Mouse (Mus musculus): ENCODE data around the gene Acp4.
"Not testable (repeated sequence)": the region's sequence is repeated elsewhere in the genome, so short reads cannot be mapped to it uniquely, and the experiment has no call there.

Gene Acp4

DNA sequence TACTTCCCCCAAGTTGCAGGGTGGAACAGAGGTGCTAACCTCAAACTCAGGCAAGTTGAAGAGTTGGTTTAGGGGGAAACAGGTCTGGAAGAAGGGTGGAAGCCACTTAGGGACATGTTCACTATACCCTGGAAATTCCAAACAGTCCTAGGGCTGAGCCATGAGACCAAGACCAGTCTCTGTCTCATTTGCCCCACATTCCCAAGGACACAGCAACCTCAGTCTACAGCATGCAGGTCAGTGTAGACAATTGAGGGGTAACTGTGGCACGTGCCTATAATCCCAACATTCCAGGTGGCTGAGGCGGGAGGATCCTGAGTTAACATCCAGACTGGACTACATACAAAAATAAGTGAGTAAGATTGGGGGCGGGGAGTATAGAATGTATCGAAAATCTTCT, 7.9 kb downstream of the Acp4 start:
- peaks cover 5% of the 10 kb centered on the region for H3K36me3 ChIP-seq (ENCODE audit: control insufficient read depth, insufficient read depth, low read length, poor library complexity, severe bottlenecking)
- no peaks in the 10 kb centered on the region for H3K27me3 ChIP-seq (ENCODE audit: control insufficient read depth, insufficient read depth, low read length, poor library complexity, severe bottlenecking)
- DNase-seq (ENCODE audit: low read depth, low spot score): no peak

DNA sequence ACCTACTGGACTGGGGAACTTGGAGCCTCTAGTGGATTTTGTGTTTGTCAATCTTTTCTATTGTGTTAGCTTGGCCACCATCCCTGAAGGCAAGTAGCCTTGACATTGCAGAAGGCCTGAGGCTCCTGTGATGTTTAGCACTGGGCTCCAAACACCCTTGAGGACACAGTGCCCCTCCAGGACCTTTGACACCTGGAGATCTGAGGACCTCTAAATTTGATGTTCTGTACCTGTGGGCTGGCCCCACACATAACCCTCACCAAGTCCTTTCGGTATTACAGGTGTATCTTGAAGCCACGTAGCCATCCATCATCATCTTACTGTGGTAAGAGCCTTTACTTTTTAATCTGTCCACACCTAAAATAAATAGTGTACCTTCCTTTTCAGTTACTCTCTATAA, 9.2 kb downstream of the Acp4 start:
- no peaks in the 10 kb centered on the region for H3K27me3 ChIP-seq (ENCODE audit: control insufficient read depth, insufficient read depth, low read length, poor library complexity, severe bottlenecking)
- peaks cover 3% of the 10 kb centered on the region for H3K36me3 ChIP-seq (ENCODE audit: control insufficient read depth, insufficient read depth, low read length, poor library complexity, severe bottlenecking)
- DNase-seq (ENCODE audit: low read depth, low spot score): no peak

DNA sequence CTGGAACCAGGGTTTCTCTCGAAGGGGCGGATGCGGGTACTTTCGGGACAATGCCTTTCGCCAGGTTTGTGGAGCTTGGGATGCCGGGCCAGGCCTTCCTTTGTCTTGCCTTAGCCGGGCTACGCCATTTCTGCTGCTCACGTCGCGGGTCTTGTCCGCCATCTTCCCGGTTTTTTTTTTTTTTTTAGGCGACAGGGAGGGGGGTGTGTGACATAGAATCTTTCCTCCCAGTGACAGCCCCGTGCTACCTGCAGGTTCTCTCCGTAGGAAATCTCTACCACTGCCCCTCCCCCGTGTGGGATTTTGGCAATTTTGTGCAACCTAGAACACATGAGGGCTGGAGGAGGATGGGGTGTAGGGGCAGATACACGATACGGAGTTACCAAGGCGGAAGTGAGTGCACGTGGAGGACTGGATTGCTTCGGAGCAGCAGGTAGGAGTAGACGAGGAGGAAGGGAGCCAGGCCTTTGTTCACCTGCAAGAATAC, 10.2 kb downstream of the Acp4 start:
- no peaks in the 10 kb centered on the region for H3K27me3 ChIP-seq (ENCODE audit: control insufficient read depth, insufficient read depth, low read length, poor library complexity, severe bottlenecking)
- DNase-seq (ENCODE audit: low read depth, low spot score): peak; percentile 67
- peaks cover 3% of the 10 kb centered on the region for H3K36me3 ChIP-seq (ENCODE audit: control insufficient read depth, insufficient read depth, low read length, poor library complexity, severe bottlenecking)

DNA sequence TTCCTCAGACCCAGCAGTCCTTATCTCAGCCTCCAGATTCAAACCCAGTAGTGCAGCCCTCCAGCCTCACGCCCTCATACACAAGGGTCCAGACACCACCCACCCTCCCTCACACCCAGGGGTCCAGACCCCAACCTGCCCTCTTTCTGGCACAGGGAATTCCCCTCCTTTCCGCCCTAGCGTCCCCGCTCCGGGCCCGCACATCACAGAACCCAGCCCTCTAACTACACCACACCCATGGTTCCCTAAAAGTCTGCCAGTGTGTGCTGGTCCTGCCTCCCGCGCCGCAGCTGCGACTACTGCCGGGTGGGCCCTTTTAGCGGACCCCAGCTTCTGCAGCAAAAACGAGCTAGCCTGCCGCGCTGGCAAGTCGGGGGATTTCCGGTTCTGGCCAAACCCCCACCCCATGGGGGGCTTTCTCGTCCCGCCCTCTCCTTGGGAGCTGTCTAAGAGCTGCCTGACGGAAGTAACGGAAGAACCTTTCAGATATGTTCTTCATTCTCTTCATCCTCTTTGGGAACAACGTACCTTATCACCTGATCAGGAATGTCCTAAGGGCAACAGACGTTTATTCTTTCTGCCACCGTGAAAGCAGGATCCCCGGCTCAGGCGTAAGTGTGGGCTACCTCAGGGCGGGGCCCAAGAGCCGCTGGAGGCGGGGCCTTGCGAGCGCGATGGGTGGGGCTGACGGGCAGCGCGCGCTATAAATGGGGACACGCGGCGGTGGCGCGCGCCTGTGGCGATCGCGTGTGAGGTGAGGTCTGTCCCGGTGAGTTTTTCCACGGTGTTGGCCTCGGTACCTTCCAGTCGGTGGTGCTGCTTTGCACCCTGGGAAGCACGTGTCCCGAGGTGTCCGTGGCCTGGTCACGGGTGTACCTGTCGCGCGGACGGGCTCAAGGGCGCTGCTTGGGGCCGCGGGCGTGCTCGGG, 10.9 kb downstream of the Acp4 start, which contains the start of the genes 1700028J19Rik and 2410002F23Rik:
Gene 1700028J19Rik, minus strand, starts transcription at position 641 of the 929 bp plus-strand sequence.
Gene 2410002F23Rik, plus strand, starts transcription at position 668 of the 929 bp plus-strand sequence.
- Histone ChIP-seq H3K36me3 (ENCODE audit: control insufficient read depth, insufficient read depth, low read length, poor library complexity, severe bottlenecking) (peaks cover 3% of the 10 kb centered on the region), H3K27me3 (ENCODE audit: control insufficient read depth, insufficient read depth, low read length, poor library complexity, severe bottlenecking) (no peaks in the 10 kb centered on the region)
- DNase-seq (ENCODE audit: low read depth, low spot score): peak; percentile 92

DNA sequence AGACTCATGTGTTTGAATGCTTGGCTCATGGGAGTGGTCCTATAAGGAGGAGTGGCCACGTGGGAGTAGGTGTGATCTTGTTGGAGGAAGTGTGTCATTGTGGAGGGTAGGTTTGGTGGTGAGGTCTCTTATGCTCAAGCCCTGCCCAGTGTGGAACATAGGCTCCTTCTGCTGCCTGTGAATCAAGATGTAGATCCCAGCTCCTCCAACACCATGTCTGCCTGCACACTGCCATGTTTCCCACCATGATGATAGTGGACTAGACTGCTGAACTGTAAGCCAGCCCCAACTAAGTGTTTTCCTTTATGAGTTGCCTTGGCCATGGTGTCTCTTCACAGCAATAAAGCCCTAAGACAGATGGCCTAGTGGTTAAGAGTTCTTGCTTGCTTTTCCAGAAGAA, 13.1 kb downstream of the Acp4 start:
- H3K27me3 ChIP-seq (ENCODE audit: control insufficient read depth, insufficient read depth, low read length, poor library complexity, severe bottlenecking): no peaks in the 10 kb centered on the region
- H3K36me3 ChIP-seq (ENCODE audit: control insufficient read depth, insufficient read depth, low read length, poor library complexity, severe bottlenecking): no peaks in the 10 kb centered on the region; the same call in 1 of the 2 replicates
- no peak for DNase-seq (ENCODE audit: low read depth, low spot score)

DNA sequence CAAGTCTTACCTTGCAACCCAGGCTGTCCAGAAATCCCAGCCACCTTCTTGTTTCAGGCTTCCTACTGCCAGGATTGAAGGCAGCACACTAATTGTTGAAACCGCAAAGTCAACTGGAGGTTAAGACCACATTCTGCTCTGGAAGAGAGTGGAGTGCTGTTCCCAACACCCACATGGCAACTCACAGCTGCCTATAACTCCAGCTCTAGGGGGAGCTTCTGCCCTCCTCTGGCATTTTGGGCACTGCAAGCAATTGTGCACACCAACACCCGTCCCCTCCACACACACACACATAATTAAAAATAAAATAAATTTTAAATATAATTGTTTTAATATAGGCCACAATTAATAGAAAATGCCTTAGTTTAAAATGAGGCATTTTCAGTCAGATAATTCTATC, 16.0 kb downstream of the Acp4 start:
- H3K27me3 ChIP-seq (ENCODE audit: control insufficient read depth, insufficient read depth, low read length, poor library complexity, severe bottlenecking): no peaks in the 10 kb centered on the region
- no peak for DNase-seq (ENCODE audit: low read depth, low spot score)
- H3K36me3 ChIP-seq (ENCODE audit: control insufficient read depth, insufficient read depth, low read length, poor library complexity, severe bottlenecking): no peaks in the 10 kb centered on the region

DNA sequence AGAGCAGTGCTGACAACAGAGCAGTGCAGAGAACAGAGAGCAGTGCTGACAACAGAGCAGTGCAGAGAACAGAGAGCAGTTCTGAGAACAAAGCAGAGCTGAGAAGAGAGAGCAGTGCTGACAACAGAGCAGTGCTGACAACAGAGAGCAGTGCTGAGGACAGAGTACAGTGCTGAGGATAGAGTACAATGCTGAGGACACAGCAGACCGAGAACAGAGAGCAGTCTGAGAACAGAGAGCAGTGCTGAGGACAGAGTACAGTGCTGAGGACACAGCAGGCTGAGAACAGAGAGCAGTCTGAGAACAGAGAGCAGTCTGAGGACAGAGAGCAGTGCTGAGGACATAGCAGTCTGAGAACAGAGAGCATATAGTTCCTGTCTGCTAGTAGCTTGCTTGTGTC, 16.5 kb downstream of the Acp4 start:
- no peak for DNase-seq (ENCODE audit: low read depth, low spot score)
- Histone ChIP-seq H3K36me3 (ENCODE audit: control insufficient read depth, insufficient read depth, low read length, poor library complexity, severe bottlenecking) (no peaks in the 10 kb centered on the region), H3K27me3 (ENCODE audit: control insufficient read depth, insufficient read depth, low read length, poor library complexity, severe bottlenecking) (no peaks in the 10 kb centered on the region)

DNA sequence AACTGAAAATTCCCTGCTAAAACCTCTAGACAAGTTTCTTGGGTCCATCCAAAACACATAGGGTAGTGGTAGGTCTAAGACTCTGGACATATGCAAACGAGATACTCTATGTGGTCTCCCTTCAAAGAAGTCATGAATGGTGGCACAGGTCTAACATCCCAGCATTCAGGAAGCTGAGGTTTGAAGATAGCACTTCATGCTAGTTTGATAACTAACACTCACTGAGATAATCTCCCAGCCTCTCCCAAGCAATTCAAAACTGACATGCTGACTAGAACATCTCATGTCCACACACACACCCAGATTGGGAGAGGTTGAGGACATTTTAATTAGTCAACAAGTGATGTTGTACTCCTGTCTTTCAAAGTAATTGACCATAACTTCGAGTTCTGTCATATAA, 17.3 kb downstream of the Acp4 start:
- Histone ChIP-seq H3K27me3 (ENCODE audit: control insufficient read depth, insufficient read depth, low read length, poor library complexity, severe bottlenecking) (no peaks in the 10 kb centered on the region), H3K36me3 (ENCODE audit: control insufficient read depth, insufficient read depth, low read length, poor library complexity, severe bottlenecking) (no peaks in the 10 kb centered on the region)
- DNase-seq (ENCODE audit: low read depth, low spot score): no peak

DNA sequence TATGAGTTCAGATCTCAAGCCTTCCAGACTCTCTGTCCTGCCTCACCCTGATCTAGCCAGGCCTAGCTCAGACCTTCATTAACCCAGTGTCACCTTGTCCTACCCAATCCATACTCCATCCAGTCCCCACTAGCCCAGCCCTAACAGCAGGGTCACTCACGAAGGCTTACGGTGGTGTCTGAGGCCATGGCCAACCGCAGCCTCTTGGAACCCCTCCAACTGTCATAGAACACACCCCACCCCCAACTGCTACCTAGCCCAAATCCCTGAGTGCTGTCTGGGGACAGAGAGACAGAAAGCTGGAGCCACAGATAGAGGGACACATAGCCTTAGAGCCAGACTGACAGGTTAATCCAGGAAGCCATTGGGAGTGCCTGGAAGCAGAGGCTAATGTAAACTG, 21.3 kb downstream of the Acp4 start, which contains the start of gene Gm36864:
Gene Gm36864, plus strand, starts transcription at position 269 of the 400 bp plus-strand sequence.
- Histone ChIP-seq H3K36me3 (ENCODE audit: control insufficient read depth, insufficient read depth, low read length, poor library complexity, severe bottlenecking) (no peaks in the 10 kb centered on the region), H3K27me3 (ENCODE audit: control insufficient read depth, insufficient read depth, low read length, poor library complexity, severe bottlenecking) (no peaks in the 10 kb centered on the region)
- DNase-seq (ENCODE audit: low read depth, low spot score): no peak

DNA sequence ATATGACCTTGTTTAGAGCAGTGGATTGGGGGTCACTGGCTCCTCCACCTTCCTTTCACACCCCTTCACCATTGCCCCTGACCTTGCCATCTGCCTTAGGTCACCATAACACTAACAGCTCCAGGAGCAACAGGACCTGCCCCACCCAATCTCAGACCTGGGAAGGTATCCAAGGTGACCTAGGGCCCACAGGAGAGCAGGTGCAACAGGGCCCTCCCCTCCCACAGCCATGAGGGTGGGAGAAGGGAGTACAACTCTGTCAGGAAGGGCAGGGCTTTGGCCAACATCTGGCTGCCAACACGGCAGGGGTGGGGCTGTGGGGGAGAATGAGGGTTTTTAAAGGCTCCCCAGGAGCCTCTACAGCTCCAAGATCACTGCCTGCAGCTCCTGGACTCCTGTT, 32.1 kb downstream of the Acp4 start, which contains the start of gene Klk1:
Gene Klk1, plus strand, starts transcription at position 285 of the 400 bp plus-strand sequence.
- no peaks in the 10 kb centered on the region for H3K36me3 ChIP-seq (ENCODE audit: control insufficient read depth, insufficient read depth, low read length, poor library complexity, severe bottlenecking)
- no peaks in the 10 kb centered on the region for H3K27me3 ChIP-seq (ENCODE audit: control insufficient read depth, insufficient read depth, low read length, poor library complexity, severe bottlenecking)
- DNase-seq (ENCODE audit: low read depth, low spot score): no peak

DNA sequence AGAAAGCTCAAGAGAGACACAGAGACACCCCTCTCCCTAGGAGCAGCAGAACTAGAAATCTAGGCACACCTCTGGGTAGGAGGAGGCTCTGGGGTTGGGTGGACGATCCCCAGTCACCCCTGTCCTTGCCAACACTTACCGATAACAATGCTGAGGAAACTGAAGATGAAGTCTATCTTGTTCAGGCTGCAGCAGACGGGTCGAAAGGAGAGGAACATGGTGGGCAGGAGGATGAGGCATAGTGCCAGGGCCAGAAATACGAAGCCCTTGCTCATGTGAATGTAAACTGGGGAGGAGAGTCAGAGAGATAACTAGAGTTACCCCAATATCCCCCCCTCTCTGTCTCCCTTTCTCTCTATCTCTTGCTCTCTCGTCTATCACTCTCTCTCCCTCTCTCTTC, 34.8 kb downstream of the Acp4 start:
- not testable (repeated sequence) for H3K27me3 ChIP-seq (ENCODE audit: control insufficient read depth, insufficient read depth, low read length, poor library complexity, severe bottlenecking); H3K36me3 ChIP-seq (ENCODE audit: control insufficient read depth, insufficient read depth, low read length, poor library complexity, severe bottlenecking); DNase-seq (ENCODE audit: low read depth, low spot score)

DNA sequence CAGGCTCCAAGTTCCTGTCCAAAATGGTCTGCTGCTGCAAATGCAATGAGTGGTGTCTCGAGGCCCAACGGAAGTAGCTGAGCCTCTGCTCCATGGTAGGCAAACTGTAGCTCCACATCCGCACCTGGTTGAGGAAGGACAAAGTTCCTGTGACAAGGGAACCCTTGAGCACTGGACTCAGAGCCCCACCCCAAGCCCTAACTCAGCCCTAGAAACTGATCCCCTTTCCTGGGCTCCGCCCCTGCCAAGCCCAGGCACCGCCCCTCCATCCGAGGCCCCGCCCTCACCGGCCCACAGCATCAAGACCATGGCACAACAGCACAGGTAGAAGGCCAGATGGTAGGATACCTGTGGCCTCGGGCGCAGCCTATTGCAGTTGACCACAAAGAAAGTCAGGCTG, 35.6 kb downstream of the Acp4 start:
- H3K27me3 ChIP-seq (ENCODE audit: control insufficient read depth, insufficient read depth, low read length, poor library complexity, severe bottlenecking); DNase-seq (ENCODE audit: low read depth, low spot score); H3K36me3 ChIP-seq (ENCODE audit: control insufficient read depth, insufficient read depth, low read length, poor library complexity, severe bottlenecking): not testable (repeated sequence)

DNA sequence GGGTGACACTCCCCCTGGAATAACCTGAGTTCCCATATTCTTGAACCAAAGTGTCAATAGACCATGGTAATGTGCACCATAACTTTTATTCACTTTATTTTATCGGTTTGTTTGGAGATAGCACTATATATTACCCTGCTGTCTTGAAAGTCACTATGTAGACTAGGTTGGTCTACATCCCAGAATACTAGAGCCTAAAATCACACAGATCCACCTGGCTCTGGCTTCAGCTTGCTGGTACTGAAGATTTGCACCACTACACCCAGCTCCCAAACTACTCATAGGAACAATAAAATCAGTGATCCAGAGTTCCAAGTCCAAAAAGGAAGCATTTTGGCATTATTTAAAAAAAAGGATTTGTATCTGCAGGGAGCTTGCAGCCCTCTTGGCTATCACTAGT, 41.5 kb downstream of the Acp4 start, which contains the start of gene Klk1b5:
Gene Klk1b5, plus strand, starts transcription at position 301 of the 400 bp plus-strand sequence.
- no peaks in the 10 kb centered on the region for H3K27me3 ChIP-seq (ENCODE audit: control insufficient read depth, insufficient read depth, low read length, poor library complexity, severe bottlenecking)
- H3K36me3 ChIP-seq (ENCODE audit: control insufficient read depth, insufficient read depth, low read length, poor library complexity, severe bottlenecking): no peaks in the 10 kb centered on the region
- no peak for DNase-seq (ENCODE audit: low read depth, low spot score)

DNA sequence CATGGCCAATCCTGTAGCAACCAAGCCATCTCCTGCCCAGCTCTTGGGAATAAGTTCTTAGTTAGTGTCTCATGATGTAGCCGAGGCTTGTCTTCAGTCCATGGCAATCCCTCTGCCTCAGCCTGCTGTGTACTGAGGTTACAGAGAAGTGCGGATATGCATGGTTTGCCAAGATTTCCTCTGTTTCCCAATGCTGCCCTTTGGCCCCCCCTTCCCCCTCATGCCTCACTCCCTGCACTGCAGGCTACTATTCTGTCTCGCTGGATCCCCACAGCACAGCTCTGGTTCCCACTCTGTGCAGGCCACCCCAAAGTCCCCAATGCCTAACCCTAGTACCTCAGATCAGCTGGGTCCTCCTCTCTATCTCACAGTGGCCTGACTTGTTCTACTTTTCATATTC, 48.9 kb downstream of the Acp4 start:
- H3K36me3 ChIP-seq (ENCODE audit: control insufficient read depth, insufficient read depth, low read length, poor library complexity, severe bottlenecking): no peaks in the 10 kb centered on the region
- no peak for DNase-seq (ENCODE audit: low read depth, low spot score)
- no peaks in the 10 kb centered on the region for H3K27me3 ChIP-seq (ENCODE audit: control insufficient read depth, insufficient read depth, low read length, poor library complexity, severe bottlenecking)

DNA sequence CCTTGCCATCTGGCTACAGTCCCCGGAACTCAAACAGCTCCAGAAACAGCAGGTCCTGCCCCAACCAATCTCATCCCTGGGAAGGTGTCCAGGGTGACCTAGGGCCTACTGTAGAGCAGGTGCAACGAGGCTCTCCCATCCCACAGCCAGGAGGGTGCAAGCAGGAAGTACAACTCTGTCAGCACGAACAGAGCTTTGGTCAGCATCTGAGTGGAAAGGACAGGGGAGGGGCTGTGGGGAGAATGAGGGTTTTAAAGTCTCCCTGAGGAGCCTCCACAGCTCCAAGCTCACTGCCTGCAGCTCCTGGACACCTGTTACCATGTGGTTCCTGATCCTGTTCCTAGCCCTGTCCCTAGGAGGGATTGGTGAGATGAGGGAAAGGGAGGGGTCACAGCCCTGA, 50.0 kb downstream of the Acp4 start, which contains the start of gene Klk1b4:
Gene Klk1b4, plus strand, starts transcription at position 301 of the 400 bp plus-strand sequence.
- not testable (repeated sequence) for H3K36me3 ChIP-seq (ENCODE audit: control insufficient read depth, insufficient read depth, low read length, poor library complexity, severe bottlenecking); DNase-seq (ENCODE audit: low read depth, low spot score); H3K27me3 ChIP-seq (ENCODE audit: control insufficient read depth, insufficient read depth, low read length, poor library complexity, severe bottlenecking)
